Mouse (Mus musculus) splenic B cell, adult 2 months (primary cell): Measurements from ENCODE around the gene Aff3.

Experiments used
- DNase-seq: peaks from one replicate; pipeline ENCODE4 v3.0.0-alpha.2; 2011; ENCODE audit warnings: low read depth, low spot score
- H3K27me3 ChIP-seq: 2 replicates; pipeline ENCODE4 v1.6.1; 2012; ENCODE audit warnings: mild to moderate bottlenecking, low read length, moderate library complexity, mixed read lengths; ENCODE audit not compliant: control insufficient read depth, poor library complexity, insufficient read depth, severe bottlenecking
- H3K36me3 ChIP-seq: 2 replicates; pipeline ENCODE4 v1.6.1; 2012; ENCODE audit warnings: mild to moderate bottlenecking, low read length, moderate library complexity, mixed read lengths; ENCODE audit not compliant: control insufficient read depth, poor library complexity, insufficient read depth, severe bottlenecking

The Aff3 gene

DNA sequence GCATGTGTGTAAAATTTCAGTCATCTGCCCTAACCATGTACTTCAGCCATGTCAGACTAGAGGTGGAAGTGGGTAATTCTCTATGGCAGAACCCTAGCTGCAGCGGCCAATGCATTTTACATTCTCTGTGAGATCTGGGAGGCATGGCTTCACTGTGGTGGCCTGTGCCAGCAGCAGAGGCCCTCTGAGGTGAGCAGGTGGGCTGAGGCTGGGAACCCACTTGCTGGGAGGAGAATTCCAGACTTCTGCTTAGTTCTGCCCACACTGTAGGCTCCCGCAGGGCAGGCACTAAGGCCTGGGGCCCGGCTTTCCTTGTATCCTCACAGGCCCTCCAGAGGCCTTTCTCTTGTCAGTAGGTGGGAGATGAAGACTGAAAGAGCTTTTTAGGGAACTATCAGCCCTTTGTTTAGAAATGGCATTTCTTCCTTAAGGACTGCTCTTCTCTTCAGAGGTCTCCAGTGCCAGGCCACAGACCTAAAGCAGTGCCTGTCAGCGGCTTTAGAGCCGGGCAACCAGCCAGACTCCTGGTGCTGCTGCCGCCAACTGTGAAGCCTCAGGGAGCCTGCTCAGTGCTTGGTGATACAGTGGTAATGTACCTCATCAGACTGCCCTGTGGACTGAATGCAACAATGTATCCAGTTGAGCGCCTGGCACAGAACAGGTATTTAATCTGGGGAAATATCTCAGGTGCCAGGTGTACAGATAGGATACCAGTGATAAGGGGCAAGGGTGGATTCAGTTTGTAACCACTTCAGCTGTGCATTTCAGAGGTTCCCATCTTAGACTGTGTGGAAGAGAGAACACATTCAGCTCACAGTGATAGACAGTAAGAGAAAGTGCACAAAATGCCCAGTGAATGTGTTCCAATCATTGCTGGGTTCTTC lies 356.7 kb downstream of the Aff3 start:
- H3K36me3 ChIP-seq: peaks cover 4% of the 10 kb centered on the region; the same call in 1 of the 2 replicates
- H3K27me3 ChIP-seq: no peaks in the 10 kb centered on the region
- no peak for DNase-seq

DNA sequence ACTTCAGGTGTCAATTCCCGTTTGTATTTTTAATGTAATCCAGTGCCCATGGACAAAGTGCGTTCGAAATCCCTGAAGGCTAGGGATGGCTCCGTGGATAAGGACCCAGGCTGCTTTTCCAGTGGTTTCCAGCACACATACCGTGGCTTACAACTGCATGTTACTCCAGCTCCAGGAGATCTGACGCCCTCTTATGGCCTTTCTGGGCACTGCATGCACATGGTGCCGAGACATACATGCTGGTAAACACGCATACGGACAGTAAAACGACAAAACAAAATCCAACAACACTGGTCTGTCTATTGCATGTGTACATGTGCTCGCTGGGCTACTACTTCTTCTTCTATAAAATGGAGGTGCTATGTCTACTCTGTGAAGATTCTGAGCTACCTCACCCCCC lies 357.5 kb downstream of the Aff3 start:
- peak; percentile 22 for DNase-seq
- no peaks in the 10 kb centered on the region for H3K27me3 ChIP-seq
- H3K36me3 ChIP-seq: peaks cover 4% of the 10 kb centered on the region; the same call in 1 of the 2 replicates

DNA sequence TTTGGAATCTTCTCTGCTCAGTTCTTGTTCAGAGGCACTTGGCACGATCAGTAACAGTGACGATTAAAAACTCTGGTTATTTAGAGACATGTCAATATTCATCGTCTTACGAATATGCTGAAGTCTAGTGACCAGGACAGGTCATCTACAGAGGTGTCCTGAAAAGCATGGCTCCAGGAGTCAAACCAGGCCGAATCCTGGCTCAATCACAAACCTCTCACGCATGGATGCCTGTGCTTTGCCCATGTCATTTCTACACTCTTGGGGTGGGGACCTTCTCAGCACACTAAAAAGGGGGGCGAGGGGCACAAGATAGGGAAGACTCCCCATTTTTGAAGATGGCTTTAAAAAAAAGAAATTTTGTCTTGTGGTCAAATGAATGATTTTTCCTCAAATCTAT lies 358.6 kb downstream of the Aff3 start:
- peaks cover 4% of the 10 kb centered on the region; the same call in 1 of the 2 replicates for H3K36me3 ChIP-seq
- no peaks in the 10 kb centered on the region for H3K27me3 ChIP-seq
- no peak for DNase-seq

DNA sequence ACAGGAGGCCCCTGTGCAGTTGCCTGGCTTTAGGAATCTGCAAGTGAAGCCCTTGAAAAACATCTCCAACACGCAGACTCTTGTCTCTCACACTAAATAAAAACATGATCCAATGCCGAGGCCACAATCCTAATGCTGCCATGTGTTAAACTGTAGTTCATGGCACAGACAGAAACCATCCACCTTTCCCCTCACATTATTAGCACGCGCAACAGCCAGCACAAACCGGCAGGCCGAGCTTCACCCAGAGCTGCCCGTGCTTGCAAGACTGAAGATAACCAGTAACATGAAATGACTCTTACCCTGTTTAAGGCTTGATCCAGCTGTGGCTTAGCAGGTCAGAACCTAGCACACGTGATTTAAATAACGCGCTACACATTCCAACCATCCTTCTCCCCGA lies 360.4 kb downstream of the Aff3 start:
- DNase-seq: no peak
- Histone ChIP-seq H3K27me3 (no peaks in the 10 kb centered on the region), H3K36me3 (peaks cover 1% of the 10 kb centered on the region; the same call in 1 of the 2 replicates)

DNA sequence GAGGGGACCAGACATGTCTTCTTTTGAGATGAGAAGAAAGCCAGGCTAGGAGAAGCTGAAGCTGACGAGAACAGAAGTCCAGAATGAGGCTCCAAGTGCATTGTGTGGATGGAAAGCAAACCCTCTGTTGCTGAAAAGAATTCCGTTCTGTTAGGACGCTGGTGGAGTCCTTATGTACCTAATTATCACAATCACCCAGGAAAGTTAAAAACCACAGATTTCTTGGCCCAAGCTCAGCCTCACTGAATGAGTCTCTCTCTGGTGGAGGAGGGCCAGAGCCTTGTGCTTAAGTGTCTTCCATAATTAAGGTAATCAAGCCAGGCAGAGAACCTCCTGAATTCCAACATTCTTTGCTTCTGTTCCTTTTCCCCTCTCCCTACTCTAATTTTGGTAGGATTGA lies 366.5 kb downstream of the Aff3 start:
- peaks cover 7% of the 10 kb centered on the region for H3K36me3 ChIP-seq
- DNase-seq: no peak
- H3K27me3 ChIP-seq: no peaks in the 10 kb centered on the region

DNA sequence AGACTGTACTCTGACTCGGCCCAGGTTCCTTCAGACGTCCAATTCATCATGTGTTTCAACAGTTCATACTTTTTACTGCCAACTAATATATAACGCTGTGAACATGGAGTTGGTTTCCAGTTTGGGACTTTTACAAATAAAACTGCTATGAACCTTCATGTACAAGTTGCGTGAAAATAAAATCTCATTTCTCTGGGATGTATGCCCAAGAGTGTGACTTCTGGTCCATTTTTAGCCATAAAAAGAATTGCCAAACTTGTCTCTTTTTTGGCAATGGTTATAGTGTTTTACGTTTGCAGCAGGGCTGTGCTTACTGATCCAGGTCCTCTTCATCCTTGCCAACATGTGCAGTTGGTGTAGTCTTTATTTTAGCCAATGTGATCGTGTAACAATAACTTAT lies 369.8 kb downstream of the Aff3 start:
- DNase-seq: no peak
- Histone ChIP-seq H3K27me3 (no peaks in the 10 kb centered on the region), H3K36me3 (peaks cover 9% of the 10 kb centered on the region)

DNA sequence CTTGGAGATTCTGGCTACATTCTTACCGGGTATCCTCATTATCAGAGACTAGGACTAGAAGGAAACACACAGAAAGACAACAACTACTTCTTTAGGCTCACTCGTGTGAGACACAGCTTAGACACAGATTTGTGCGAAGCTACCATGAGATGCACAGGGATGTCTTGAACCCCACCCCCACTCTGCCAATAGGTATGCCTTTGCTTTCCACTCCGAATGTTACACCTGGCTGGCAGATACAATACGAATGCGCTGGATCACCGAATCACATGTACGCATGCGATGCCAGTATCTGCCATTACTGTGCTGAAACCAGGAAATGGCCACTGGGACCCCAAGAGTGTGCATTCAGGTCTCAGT lies 370.4 kb downstream of the Aff3 start:
- Histone ChIP-seq H3K27me3 (no peaks in the 10 kb centered on the region), H3K36me3 (peaks cover 9% of the 10 kb centered on the region)
- DNase-seq: no peak

DNA sequence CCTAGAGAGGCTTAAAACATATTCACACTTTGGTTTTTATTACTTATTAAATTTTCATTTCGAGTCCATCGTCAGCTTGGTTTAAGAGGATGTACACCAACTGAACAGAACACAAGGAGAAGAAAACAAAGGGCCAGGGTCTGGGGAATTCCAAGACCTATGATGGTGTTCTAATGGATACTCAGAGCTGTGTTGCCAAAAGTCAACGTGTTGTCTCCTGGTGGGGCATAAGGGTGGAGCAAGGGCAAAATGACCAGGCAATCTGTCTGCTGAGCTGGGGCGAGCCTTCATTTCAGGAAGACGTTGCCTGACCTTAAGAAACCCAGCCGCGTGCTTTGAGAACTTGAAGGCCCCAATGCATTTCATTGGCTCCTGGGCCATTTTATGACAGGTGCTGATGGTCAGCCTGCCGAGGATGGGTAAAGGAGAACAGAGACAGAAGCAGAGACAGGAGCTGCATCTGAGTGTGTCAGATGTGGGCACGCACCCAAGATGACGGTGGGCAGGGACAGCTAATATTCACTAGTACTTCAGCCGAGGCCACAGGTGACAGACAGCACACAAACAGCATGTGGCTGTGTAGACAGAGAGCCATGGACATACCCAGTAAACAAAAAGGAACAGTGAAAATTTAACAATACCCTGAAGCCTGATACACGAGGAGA lies 371.0 kb downstream of the Aff3 start:
- Histone ChIP-seq H3K36me3 (peaks cover 9% of the 10 kb centered on the region), H3K27me3 (no peaks in the 10 kb centered on the region)

DNA sequence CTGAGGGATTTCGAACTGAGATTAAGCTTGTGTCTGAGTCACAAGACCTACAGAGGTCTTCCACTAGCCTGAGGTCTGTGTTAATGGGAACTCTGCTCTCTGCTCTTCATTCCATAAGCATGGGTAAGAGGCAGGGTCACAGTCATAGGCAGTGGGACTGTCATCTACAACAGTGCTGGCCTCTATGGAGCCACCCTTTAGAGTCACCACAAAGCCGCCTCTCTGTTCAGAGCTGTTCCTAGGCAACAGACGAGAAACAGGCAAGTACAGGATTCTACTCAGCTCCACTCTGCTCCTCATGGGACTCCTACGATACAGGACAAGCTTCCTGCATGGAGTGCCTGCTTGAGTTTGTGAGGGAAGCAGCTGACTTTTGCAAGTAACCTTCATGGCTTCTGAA lies 371.9 kb downstream of the Aff3 start:
- Histone ChIP-seq H3K36me3 (peaks cover 9% of the 10 kb centered on the region), H3K27me3 (no peaks in the 10 kb centered on the region)
- DNase-seq: no peak

More for the DNA sequence above, 371.0 kb downstream of the Aff3 start:
- no peak for DNase-seq

DNA sequence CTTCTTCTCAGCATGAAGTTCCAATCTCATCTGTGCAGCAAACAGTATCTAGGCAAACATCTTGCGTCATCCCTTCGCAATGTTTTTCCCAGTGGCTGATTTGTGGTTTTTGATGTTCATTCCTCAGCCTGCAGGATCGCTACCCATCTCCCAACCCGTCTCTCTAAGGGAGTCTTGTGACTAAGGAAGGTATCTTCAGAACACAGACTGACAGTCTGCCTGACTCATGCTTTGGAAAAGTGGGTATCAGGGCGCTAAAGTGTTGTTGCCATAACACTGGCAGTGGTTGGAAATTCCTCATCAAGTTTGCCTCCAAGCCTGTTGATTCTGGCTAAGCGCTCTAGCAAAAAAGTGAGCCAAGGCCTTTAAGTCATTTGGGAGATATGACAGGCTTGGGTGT lies 372.8 kb downstream of the Aff3 start:
- peaks cover 9% of the 10 kb centered on the region for H3K36me3 ChIP-seq
- DNase-seq: no peak

DNA sequence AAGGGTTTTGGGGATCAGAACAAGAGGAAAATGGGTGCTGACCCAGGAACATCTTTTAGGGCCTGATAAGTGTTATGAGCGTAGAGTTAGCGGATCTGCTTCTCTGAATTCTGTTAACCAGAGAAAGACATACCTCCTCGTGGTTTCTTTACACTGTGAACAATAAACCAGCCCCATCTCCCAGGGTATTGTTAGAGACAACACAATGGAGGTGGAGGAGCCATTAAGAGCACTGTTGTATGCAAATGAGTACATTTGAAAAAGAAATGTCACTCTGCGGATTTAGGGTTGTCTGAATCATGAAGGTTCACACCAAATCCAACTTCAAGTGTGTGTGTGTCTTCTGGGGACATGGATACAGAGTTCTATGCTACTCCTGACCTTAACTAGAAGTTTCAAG lies 373.3 kb downstream of the Aff3 start:
- Histone ChIP-seq H3K27me3 (no peaks in the 10 kb centered on the region), H3K36me3 (peaks cover 9% of the 10 kb centered on the region)
- no peak for DNase-seq

More for the DNA sequence above, 372.8 kb downstream of the Aff3 start:
- no peaks in the 10 kb centered on the region for H3K27me3 ChIP-seq

DNA sequence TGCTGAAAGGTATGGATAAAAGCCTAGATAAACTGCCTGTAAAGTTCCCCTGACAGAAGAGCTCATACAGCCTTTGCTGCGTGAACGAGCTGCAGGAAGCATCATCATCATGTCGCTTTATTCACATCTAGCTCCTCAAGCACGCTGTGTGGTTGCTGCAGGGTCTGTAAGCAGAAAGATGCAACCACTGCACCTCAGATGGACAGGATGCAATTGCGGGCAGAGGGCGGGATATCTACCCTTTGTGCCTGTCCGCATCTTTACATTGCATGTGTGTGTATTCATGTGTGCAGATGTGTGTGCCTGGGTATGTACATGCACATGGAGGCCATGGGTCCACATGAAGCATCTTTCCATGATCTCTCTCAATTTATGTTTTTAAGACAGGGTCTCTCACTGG lies 373.9 kb downstream of the Aff3 start:
- Histone ChIP-seq H3K27me3 (no peaks in the 10 kb centered on the region), H3K36me3 (peaks cover 11% of the 10 kb centered on the region)
- DNase-seq: no peak

DNA sequence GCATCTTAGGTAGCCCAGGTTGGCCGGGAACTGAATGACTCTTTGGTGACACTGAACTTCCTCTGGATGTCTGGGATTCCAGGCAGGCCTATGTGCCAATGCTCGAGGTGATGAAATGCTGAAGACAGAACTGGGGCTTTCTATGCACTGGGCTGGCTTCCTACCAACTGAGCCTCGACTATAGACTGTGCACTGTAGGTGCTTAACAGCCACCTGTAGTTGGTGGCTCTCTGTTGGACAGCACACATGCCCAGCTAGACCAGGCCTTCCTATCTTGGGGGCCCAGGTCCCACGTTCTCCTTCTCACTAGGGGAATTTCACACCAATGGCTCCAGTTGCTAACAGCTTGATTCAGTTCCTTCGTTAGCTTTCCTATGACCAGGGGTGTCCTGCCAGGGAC lies 374.9 kb downstream of the Aff3 start:
- no peak for DNase-seq
- no peaks in the 10 kb centered on the region for H3K27me3 ChIP-seq
- peaks cover 10% of the 10 kb centered on the region for H3K36me3 ChIP-seq

DNA sequence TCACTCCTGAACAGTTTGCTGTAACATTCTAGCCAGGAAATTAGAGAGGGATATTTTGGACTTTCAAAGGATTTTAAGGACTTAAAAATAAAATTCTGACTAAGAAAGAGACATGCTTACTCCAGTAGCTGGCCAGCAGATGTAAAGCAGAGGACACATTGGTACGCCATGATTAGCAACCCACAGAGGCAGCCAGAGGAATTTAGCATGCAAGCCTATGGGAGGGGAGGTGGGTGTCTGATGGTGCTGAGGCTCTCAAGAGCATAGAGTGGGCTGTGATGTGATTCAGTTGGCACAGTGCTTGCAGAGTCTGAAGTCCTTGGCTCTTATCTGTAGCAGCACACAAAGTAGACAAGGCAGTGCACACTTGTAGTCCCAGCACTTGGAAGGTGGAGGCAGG lies 376.0 kb downstream of the Aff3 start:
- peaks cover 9% of the 10 kb centered on the region for H3K36me3 ChIP-seq
- no peak for DNase-seq
- no peaks in the 10 kb centered on the region for H3K27me3 ChIP-seq

DNA sequence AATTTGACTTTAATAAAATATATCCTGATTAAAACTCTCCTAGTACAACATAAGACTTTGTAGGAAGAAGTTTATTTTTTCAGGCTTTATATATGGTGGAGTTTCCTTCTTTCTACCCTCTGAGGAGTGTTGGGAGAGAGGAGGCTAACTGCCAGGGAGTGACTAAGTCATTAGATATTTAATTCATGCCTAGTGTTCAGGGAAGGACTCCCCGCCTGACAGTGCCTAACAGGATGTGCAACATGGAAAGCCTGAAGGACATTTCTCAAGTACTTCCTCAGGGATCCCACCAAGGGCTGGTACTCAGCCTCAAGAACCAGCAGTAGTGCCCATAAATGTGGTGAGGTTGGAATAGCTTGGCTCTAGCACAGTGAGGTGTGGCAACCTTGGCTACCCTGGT lies 378.2 kb downstream of the Aff3 start:
- Histone ChIP-seq H3K27me3 (no peaks in the 10 kb centered on the region), H3K36me3 (peaks cover 7% of the 10 kb centered on the region; the same call in 1 of the 2 replicates)
- DNase-seq: no peak
